8 mouse cellular contexts compared by ENCODE assay signal in the genomic region with DNA sequence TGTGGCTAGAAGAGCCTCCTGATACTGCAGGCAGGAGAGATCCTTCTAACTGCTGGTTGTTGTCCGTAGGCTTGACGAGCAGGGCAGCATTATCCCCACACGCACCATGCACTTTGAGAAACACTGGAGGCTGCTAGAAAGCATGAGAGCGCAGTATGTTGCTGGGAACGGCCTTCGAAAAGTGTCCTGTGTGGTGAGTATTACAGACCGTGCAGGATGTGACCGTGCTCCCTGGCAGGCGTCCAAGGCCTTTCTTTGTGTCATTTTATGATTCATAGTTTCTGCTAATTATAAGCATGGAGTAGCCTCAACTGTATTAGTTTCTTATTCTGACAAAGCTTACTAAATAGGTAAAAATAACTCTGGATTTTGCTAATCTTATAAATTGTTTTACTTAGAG. TPM values are rescaled to one million over a fixed set of nuclear protein-coding genes. Genes with fewer than 3 reads are reported as not detected.
DNase-seq lines count a peak whose midpoint lies in the region; ATAC-seq lines count a peak whose summit lies in the region.

No protein-coding gene starts in this region.

- peak overlapping the region; percentile 15 for H3K4me3 ChIP-seq in megakaryocyte, embryonic 14.5 days (replicated peaks)
- no peak overlapping the region for H3K4me3 ChIP-seq in heart, embryonic 15.5 days
- no peak overlapping the region for H3K4me3 ChIP-seq in liver, embryonic 16.5 days (ENCODE audit: low read depth, low read length)
- no peak overlapping the region for H3K4me3 ChIP-seq in hindbrain, embryonic 11.5 days (ENCODE audit: low read depth, low read length)

- peak overlapping the region; percentile 45 for H3K27ac ChIP-seq in heart, embryonic 15.5 days
- H3K27ac ChIP-seq in liver, embryonic 16.5 days (ENCODE audit: low read length) = no peak overlapping the region
- H3K27ac ChIP-seq in hindbrain, embryonic 11.5 days (ENCODE audit: low read depth, low read length) = no peak overlapping the region

- WGBS in heart, embryonic 15.5 days = 48% methylated on average over 9 of the region's 9 CpGs
- 71% methylated on average over 9 of the region's 9 CpGs for WGBS in liver, embryonic 16.5 days (ENCODE audit: insufficient replicate concordance)
- 93% methylated on average over 9 of the region's 9 CpGs for WGBS in hindbrain, embryonic 11.5 days

- peaks cover 2% of the 10 kb centered on the region for H3K27me3 ChIP-seq in megakaryocyte, embryonic 14.5 days (replicated peaks)
- no peaks in the 10 kb centered on the region for H3K27me3 ChIP-seq in heart, embryonic 15.5 days
- H3K27me3 ChIP-seq in liver, embryonic 16.5 days (ENCODE audit: control insufficient read depth, insufficient read depth, low read depth, low read length) = no peaks in the 10 kb centered on the region
- no peaks in the 10 kb centered on the region for H3K27me3 ChIP-seq in hindbrain, embryonic 11.5 days (ENCODE audit: control insufficient read depth, insufficient read depth, low read length)

- no peak for ATAC-seq in megakaryocyte, adult 5-6 weeks (ENCODE audit: poor library complexity, severe bottlenecking)
- ATAC-seq in heart, embryonic 15.5 days (replicated peaks; ENCODE audit: insufficient number of reproducible peaks, insufficient read depth, low FRiP score, low read depth) = no peak
- 0 out of 2 replicates have a peak, but pooled peaks have one; percentile 9 for ATAC-seq in liver, embryonic 16.5 days (ENCODE audit: low read depth)
- no peak for ATAC-seq in hindbrain, embryonic 11.5 days (ENCODE audit: low FRiP score)

- no peak overlapping the region for H3K9ac ChIP-seq in heart, embryonic 15.5 days
- no peak overlapping the region for H3K9ac ChIP-seq in liver, embryonic 16.5 days (ENCODE audit: low read depth, low read length)
- no peak overlapping the region for H3K9ac ChIP-seq in hindbrain, embryonic 11.5 days (ENCODE audit: low read depth, low read length)

- H3K4me2 ChIP-seq in heart, embryonic 15.5 days = no peak overlapping the region
- H3K4me2 ChIP-seq in liver, embryonic 16.5 days (ENCODE audit: low read depth, low read length) = no peak overlapping the region
- H3K4me2 ChIP-seq in hindbrain, embryonic 11.5 days (replicated peaks; ENCODE audit: low read depth, low read length) = no peak overlapping the region

- no peaks in the 10 kb centered on the region for H3K9me3 ChIP-seq in megakaryocyte, embryonic 14.5 days
- H3K9me3 ChIP-seq in heart, embryonic 15.5 days (replicated peaks) = no peaks in the 10 kb centered on the region
- no peaks in the 10 kb centered on the region for H3K9me3 ChIP-seq in liver, embryonic 16.5 days (replicated peaks; ENCODE audit: control insufficient read depth, low read length)
- H3K9me3 ChIP-seq in hindbrain, embryonic 11.5 days (ENCODE audit: control insufficient read depth, low read length) = no peaks in the 10 kb centered on the region

- peaks cover 5% of the 10 kb centered on the region for H3K4me1 ChIP-seq in megakaryocyte, embryonic 14.5 days
- peaks cover 3% of the 10 kb centered on the region; the same call in 1 of the 2 replicates for H3K4me1 ChIP-seq in heart, embryonic 15.5 days (replicated peaks)
- H3K4me1 ChIP-seq in liver, embryonic 16.5 days (ENCODE audit: control insufficient read depth, low read depth, low read length) = no peaks in the 10 kb centered on the region
- no peaks in the 10 kb centered on the region for H3K4me1 ChIP-seq in hindbrain, embryonic 11.5 days (replicated peaks; ENCODE audit: control insufficient read depth, insufficient read depth, low read length)

- H3K36me3 ChIP-seq in megakaryocyte, embryonic 14.5 days (replicated peaks; ENCODE audit: low read length) = peaks cover 90% of the 10 kb centered on the region
- peaks cover 66% of the 10 kb centered on the region for H3K36me3 ChIP-seq in heart, embryonic 15.5 days
- peaks cover 13% of the 10 kb centered on the region for H3K36me3 ChIP-seq in liver, embryonic 16.5 days (ENCODE audit: control insufficient read depth, insufficient read depth)
- H3K36me3 ChIP-seq in hindbrain, embryonic 11.5 days (ENCODE audit: control insufficient read depth, insufficient read depth, low read length) = peaks cover 14% of the 10 kb centered on the region; the same call in 1 of the 2 replicates

- DNase-seq in adrenal gland, postnatal 36 days = peak; percentile 92 to 93
- no peak for DNase-seq in hindbrain, embryonic 11.5 days (ENCODE audit: low spot score)
- DNase-seq in neural tube, embryonic 10.5 days (ENCODE audit: extremely low spot score, low spot score) = no peak
- DNase-seq in B cell, adult 2 months = no peak

RNA-seq across cellular contexts. Expression of a gene that starts 32.0 kb away (rescaled TPM):
- 2.4 and 4.8 TPM in 2 replicates for polyA plus RNA-seq in megakaryocyte, embryonic 14.5 days (2012; ENCODE audit: insufficient read depth, low replicate concordance)
- 47.1 and 50.1 TPM in 2 replicates for total RNA-seq in megakaryocyte, adult 5-6 weeks (2015)
- total RNA-seq in megakaryocyte, adult 5-6 weeks (2017) = 60.6 and 77.7 TPM in 2 replicates
- total RNA-seq in adrenal gland, postnatal 36 days (2021) = 10 to 100 TPM; 59.2 to 65.3 TPM
- 57.6 and 68.4 TPM in 2 replicates for polyA plus RNA-seq in heart, embryonic 15.5 days (2015; fragmentation: Nextera tagmentation; extraction: Ambion mirVana)
- 22.2 and 23.0 TPM in 2 replicates for polyA plus RNA-seq in liver, embryonic 16.5 days (2015; fragmentation: Nextera tagmentation; extraction: Ambion mirVana)
- polyA plus RNA-seq in hindbrain, embryonic 11.5 days (2014; fragmentation: Nextera tagmentation; extraction: Ambion mirVana) = 129 and 142 TPM in 2 replicates

Comparison
In these comparisons a context has a peak if more than half of its experiments do, and no peak if none do; other contexts are left out.
1. DNase-seq: peak in adrenal gland, postnatal 36 days (2 of 2); none in hindbrain, embryonic 11.5 days (single experiment), neural tube, embryonic 10.5 days (single experiment) and B cell, adult 2 months (0 of 2).